Mouse (Mus musculus) limb, embryonic 13.5 days (tissue): ENCODE data around the gene Ubtd1. TPM values are rescaled to one million over a fixed set of nuclear protein-coding genes. Genes with fewer than 3 reads are reported as not detected.

Experiments
- ATAC-seq: fragments of 200-750 bp; cut with Nextera tagmentation; 2 replicates; pipeline ENCODE4 v1.8.0; 2017; ENCODE audit warnings: low read depth, moderate number of reproducible peaks, moderate TSS enrichment; ENCODE audit not compliant: low FRiP score
- H3K27ac ChIP-seq: fragments of 300-500 bp; sonication (generic); 2 replicates; pipeline ENCODE4 v1.5.1; 2015; ENCODE audit warnings: inconsistent platforms, mild to moderate bottlenecking, moderate library complexity
- H3K27me3 ChIP-seq: fragments of 300-500 bp; sonication (generic); 2 replicates; pipeline ENCODE4 v1.6.1; 2015; ENCODE audit warnings: mild to moderate bottlenecking, inconsistent platforms
- H3K36me3 ChIP-seq: fragments of 300-500 bp; sonication (generic); 2 replicates; pipeline ENCODE4 v1.6.1; 2015; ENCODE audit warnings: inconsistent platforms, mild to moderate bottlenecking, moderate library complexity
- H3K4me1 ChIP-seq: fragments of 300-500 bp; sonication (generic); 2 replicates; pipeline ENCODE4 v1.6.1; 2015; ENCODE audit warnings: inconsistent platforms
- H3K4me2 ChIP-seq: fragments of 300-500 bp; sonication (generic); replicated peaks from 2 replicates; pipeline ENCODE4 v1.6.1; 2015; ENCODE audit warnings: inconsistent platforms, mild to moderate bottlenecking, moderate library complexity
- H3K4me3 ChIP-seq: fragments of 300-500 bp; sonication (generic); 2 replicates; pipeline ENCODE4 v1.5.1; 2015; ENCODE audit warnings: moderate library complexity, mild to moderate bottlenecking, inconsistent platforms
- H3K9ac ChIP-seq: fragments of 300-500 bp; sonication (generic); 2 replicates; pipeline ENCODE4 v1.6.1; 2015; ENCODE audit warnings: mild to moderate bottlenecking, inconsistent platforms
- H3K9me3 ChIP-seq: fragments of 300-500 bp; sonication (generic); 2 replicates; pipeline ENCODE4 v1.6.1; 2016; ENCODE audit warnings: inconsistent platforms
- WGBS: fragments of 180-500 bp; shearing (Covaris S2); methylation state at CpG from one replicate; pipeline ENCODE4 v1.1.7; 2015; 5-methylcytosine and 5-hydroxymethylcytosine counted together
- polyA plus RNA-seq: library from polyadenylated mRNA; unstranded; fragments of >200 nt; fragmentation: Nextera tagmentation; extraction: Ambion mirVana; gene quantifications from 2 replicates; pipeline ENCODE4 v1.2.1, GENCODE M21; 2015

The Ubtd1 gene
- polyA plus RNA-seq, 1 experiment from 2014 or later = 23.8 TPM

GRCm38 (mm10) chr19:42034146-42034775 lies 52.7 kb downstream of the Ubtd1 start:
- H3K4me1 ChIP-seq = peaks cover 21% of the 10 kb centered on the region
- 45% methylated on average over 9 of the region's 9 CpGs for WGBS
- peaks cover 25% of the 10 kb centered on the region for H3K36me3 ChIP-seq
- 0 out of 2 replicates have a peak, but pooled peaks have one; percentile 24 for ATAC-seq
- peak overlapping the region; percentile 23; the same call in 1 of the 2 replicates for H3K27ac ChIP-seq
- H3K27me3 ChIP-seq = no peaks in the 10 kb centered on the region; the same call in 1 of the 2 replicates
- no peaks in the 10 kb centered on the region for H3K9me3 ChIP-seq
- 0 out of 2 replicates have a peak overlapping the region, but pooled peaks have one; percentile 20 for H3K9ac ChIP-seq
- no peak overlapping the region; the same call in 1 of the 2 replicates for H3K4me2 ChIP-seq
- H3K4me3 ChIP-seq = no peak overlapping the region

- Histone ChIP-seq H3K36me3 (peaks cover 25% of the 10 kb centered on the region), H3K4me1 (peaks cover 22% of the 10 kb centered on the region), H3K9me3 (no peaks in the 10 kb centered on the region), H3K4me3 (no peak overlapping the region), H3K27ac (peak overlapping the region; percentile 23; the same call in 1 of the 2 replicates), H3K27me3 (peaks cover 3% of the 10 kb centered on the region), H3K9ac (peak overlapping the region; percentile 8; the same call in 1 of the 2 replicates), H3K4me2 (peak overlapping the region; percentile 21; the same call in 1 of the 2 replicates)
- 0 out of 2 replicates have a peak, but pooled peaks have one; percentile 5 for ATAC-seq
- WGBS = 44% methylated on average over 11 of the region's 11 CpGs
Measured at GRCm38 (mm10) chr19:42034881-42035455, 53.4 kb downstream of the Ubtd1 start.

- ATAC-seq = peak; percentile 55
- peaks cover 25% of the 10 kb centered on the region for H3K4me1 ChIP-seq
- H3K36me3 ChIP-seq = peaks cover 25% of the 10 kb centered on the region
- 67% methylated on average over 19 of the region's 19 CpGs for WGBS
- peak within 1 kb of the TSS; percentile 8; the same call in 1 of the 2 replicates for H3K9ac ChIP-seq
- peaks cover 9% of the 10 kb centered on the region for H3K27me3 ChIP-seq
- peak within 1 kb of the TSS; percentile 21; the same call in 1 of the 2 replicates for H3K4me2 ChIP-seq
- no peak within 1 kb of the TSS for H3K4me3 ChIP-seq
- peak within 1 kb of the TSS; percentile 23; the same call in 1 of the 2 replicates for H3K27ac ChIP-seq
- H3K9me3 ChIP-seq = no peaks in the 10 kb centered on the region
Measured at GRCm38 (mm10) chr19:42035456-42036248, 54.1 kb downstream of the Ubtd1 start, which contains the start of gene Ankrd2. TSS of gene Ankrd2 (plus strand) at chr19:42036000.

DNA sequence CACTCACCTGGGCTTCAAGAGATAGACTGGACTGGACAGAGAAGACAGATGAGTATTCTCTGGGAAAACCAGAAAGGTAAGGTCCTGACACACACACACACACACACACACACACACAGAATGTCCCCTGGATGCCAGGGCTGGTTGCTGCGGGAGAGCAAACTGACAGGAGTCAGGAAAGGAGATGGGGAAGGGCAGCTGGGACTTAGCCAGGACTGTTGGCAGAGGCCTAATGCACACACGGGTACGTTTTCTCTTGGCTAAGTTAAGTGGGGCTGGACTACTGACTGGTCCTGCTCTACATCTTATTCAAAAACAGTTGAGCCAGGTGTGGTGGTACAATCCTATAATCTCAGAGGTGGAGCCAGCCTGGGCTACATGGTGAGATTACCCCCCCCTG lies 54.8 kb downstream of the Ubtd1 start:
- Histone ChIP-seq H3K9me3 (no peaks in the 10 kb centered on the region), H3K36me3 (peaks cover 25% of the 10 kb centered on the region), H3K4me3 (no peak overlapping the region), H3K4me2 (no peak overlapping the region), H3K9ac (no peak overlapping the region), H3K27me3 (peaks cover 9% of the 10 kb centered on the region), H3K27ac (no peak overlapping the region), H3K4me1 (peaks cover 25% of the 10 kb centered on the region)
- ATAC-seq = no peak
- 89% methylated on average over 3 of the region's 3 CpGs for WGBS

- Histone ChIP-seq H3K4me3 (no peak overlapping the region), H3K4me1 (peaks cover 25% of the 10 kb centered on the region), H3K27ac (no peak overlapping the region), H3K27me3 (peaks cover 9% of the 10 kb centered on the region), H3K9me3 (no peaks in the 10 kb centered on the region), H3K9ac (no peak overlapping the region), H3K36me3 (peaks cover 25% of the 10 kb centered on the region), H3K4me2 (no peak overlapping the region)
- WGBS = 73% methylated on average over 11 of the region's 11 CpGs
- ATAC-seq = no peak
Measured at GRCm38 (mm10) chr19:42037167-42037702, 55.7 kb downstream of the Ubtd1 start.

DNA sequence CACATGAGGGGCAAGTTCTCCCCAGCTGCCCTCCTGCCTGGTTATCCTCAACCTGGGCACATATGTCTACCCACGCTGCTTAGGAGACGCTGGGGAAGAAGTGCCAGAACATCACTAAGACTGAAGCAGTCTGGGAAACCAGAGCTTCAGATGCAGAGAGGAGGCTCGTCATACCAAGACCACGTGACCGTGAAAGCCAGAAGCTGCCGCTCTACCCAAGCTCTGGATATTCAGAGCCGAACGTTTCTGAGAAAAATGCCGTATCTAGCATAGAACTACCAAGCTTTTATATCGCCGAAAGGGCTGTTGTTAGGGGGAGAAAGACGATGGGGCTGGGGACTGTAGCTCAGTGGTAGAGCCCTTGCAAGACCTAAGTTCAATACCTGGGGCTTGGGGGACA lies 56.7 kb downstream of the Ubtd1 start:
- Histone ChIP-seq H3K27me3 (peaks cover 9% of the 10 kb centered on the region), H3K9me3 (no peaks in the 10 kb centered on the region), H3K4me2 (no peak overlapping the region), H3K4me1 (peaks cover 25% of the 10 kb centered on the region), H3K4me3 (no peak overlapping the region), H3K27ac (no peak overlapping the region), H3K36me3 (peaks cover 17% of the 10 kb centered on the region), H3K9ac (no peak overlapping the region)
- 91% methylated on average over 12 of the region's 12 CpGs for WGBS
- no peak for ATAC-seq

GRCm38 (mm10) chr19:42043988-42044387 lies 62.4 kb downstream of the Ubtd1 start:
- no peaks in the 10 kb centered on the region for H3K36me3 ChIP-seq
- peaks cover 13% of the 10 kb centered on the region for H3K4me1 ChIP-seq
- H3K9ac ChIP-seq = no peak overlapping the region
- WGBS = 93% methylated on average over 6 of the region's 6 CpGs
- no peak overlapping the region for H3K4me2 ChIP-seq
- no peaks in the 10 kb centered on the region; the same call in 1 of the 2 replicates for H3K9me3 ChIP-seq
- H3K4me3 ChIP-seq = no peak overlapping the region
- H3K27me3 ChIP-seq = peaks cover 9% of the 10 kb centered on the region
- no peak overlapping the region for H3K27ac ChIP-seq
- ATAC-seq = no peak

DNA sequence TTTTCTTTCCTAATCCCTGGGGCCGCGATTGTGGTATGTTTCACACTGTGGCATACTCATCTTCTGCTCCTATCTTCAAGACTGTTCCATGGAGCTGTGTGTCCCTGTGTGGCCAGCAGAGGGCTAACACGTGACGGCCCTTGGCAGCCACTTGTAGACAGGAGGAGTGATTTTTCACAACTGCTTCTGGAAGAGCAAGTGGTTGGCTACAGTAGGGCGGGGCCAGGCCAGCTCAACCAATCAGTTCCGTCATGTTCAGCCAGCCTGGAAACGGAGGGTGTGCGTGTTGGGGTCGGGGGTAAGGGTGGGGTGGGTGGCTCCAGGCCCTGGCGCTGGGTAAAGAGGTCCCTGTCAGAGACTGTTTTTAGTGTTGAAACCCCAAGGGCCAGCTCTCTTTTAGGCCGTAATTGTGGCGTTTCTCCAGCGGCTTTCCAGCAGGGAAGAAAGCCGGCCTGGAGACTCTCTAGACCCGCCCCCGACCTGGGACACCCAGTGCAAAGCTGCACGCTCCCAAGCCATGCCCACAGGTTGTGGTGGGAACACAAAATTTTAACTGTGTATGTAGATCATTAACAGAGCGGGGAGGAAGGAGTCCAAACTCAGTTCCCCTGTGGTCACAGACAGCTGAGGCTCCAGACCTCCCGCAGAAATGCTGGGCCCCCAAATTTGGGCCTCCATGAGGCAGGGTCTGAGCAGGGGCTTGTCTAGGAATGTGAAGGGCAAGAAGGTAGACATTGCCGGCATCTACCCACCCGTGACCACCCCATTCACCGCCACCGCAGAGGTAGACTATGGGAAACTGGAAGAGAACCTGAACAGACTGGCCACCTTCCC lies 63.9 kb downstream of the Ubtd1 start, which contains the start of gene Hoga1:
TSS of gene Hoga1 (plus strand) at position 342 of the 834 bp plus-strand sequence.
- H3K4me3 ChIP-seq = peak within 1 kb of the TSS; percentile 40
- no peaks in the 10 kb centered on the region for H3K36me3 ChIP-seq
- peak; percentile 90 for ATAC-seq
- peaks cover 1% of the 10 kb centered on the region; the same call in 1 of the 2 replicates for H3K27me3 ChIP-seq
- no peak within 1 kb of the TSS for H3K27ac ChIP-seq
- 22% methylated on average over 23 of the region's 23 CpGs for WGBS
- H3K9me3 ChIP-seq = no peaks in the 10 kb centered on the region; the same call in 1 of the 2 replicates
- peaks cover 10% of the 10 kb centered on the region for H3K4me1 ChIP-seq
- peak within 1 kb of the TSS; percentile 64 for H3K4me2 ChIP-seq
- peak within 1 kb of the TSS; percentile 53; the same call in 1 of the 2 replicates for H3K9ac ChIP-seq

DNA sequence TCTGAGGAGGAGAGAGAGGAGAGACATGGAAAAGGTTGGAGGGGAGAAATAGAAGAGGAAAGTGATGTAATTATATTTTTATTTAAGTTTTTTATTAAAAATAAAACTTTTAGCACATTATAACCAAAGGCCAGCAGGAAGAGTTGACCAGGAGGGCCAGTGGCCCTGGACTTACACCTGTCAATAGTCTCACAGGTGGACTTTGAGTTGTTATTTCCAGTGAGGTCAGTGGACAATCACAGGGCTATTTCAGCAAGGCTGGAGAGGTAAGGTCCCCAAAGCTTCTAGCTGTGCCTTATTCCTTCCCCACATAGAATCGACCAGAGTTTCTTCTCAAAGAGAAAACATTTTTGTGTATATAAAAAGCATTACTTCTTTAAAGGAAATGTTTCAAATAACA lies 68.7 kb downstream of the Ubtd1 start:
- 85% methylated on average over 1 of the region's 1 CpGs for WGBS
- H3K36me3 ChIP-seq = no peaks in the 10 kb centered on the region
- H3K27me3 ChIP-seq = no peaks in the 10 kb centered on the region
- no peak overlapping the region for H3K4me3 ChIP-seq
- no peak overlapping the region for H3K9ac ChIP-seq
- no peaks in the 10 kb centered on the region for H3K9me3 ChIP-seq
- no peak overlapping the region for H3K27ac ChIP-seq
- no peak for ATAC-seq
- H3K4me1 ChIP-seq = peaks cover 10% of the 10 kb centered on the region
- no peak overlapping the region for H3K4me2 ChIP-seq

DNA sequence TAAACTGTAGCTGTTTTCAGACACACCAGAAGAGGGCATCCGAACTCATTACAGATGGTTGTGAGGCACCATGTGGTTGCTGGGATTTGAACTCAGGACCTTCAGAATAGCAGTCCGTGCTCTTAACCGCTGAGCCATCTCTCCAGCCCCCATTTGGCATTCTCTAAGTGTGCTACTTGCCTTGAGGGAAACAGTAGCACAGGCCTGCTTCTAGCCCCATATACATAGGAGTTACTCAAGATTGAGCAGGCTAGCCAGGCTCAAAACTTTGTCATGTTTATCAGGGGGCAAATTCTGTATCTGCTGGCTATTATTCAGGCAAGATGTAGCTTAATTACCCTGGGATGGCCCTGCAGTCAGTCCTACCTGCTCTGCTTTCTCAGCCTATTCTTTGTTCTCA lies 69.8 kb downstream of the Ubtd1 start:
- Histone ChIP-seq H3K27ac (no peak overlapping the region), H3K9ac (no peak overlapping the region), H3K36me3 (no peaks in the 10 kb centered on the region), H3K27me3 (no peaks in the 10 kb centered on the region), H3K4me3 (no peak overlapping the region), H3K4me2 (no peak overlapping the region), H3K4me1 (peaks cover under 1% of the 10 kb centered on the region; the same call in 1 of the 2 replicates), H3K9me3 (no peaks in the 10 kb centered on the region)
- 83% methylated on average over 3 of the region's 3 CpGs for WGBS
- no peak for ATAC-seq

GRCm38 (mm10) chr19:42051948-42052347 lies 70.4 kb downstream of the Ubtd1 start, which contains the start of gene 4933411K16Rik:
TSS of gene 4933411K16Rik (plus strand) at chr19:42052248.
- no peak for ATAC-seq
- H3K9me3 ChIP-seq = no peaks in the 10 kb centered on the region
- no peak within 1 kb of the TSS for H3K4me2 ChIP-seq
- no peaks in the 10 kb centered on the region for H3K4me1 ChIP-seq
- no peaks in the 10 kb centered on the region for H3K27me3 ChIP-seq
- WGBS = 69% methylated on average over 4 of the region's 4 CpGs
- H3K27ac ChIP-seq = no peak within 1 kb of the TSS
- no peaks in the 10 kb centered on the region for H3K36me3 ChIP-seq
- no peak within 1 kb of the TSS for H3K4me3 ChIP-seq
- no peak within 1 kb of the TSS for H3K9ac ChIP-seq
